In genomic region chr2:80870458-80870857, GRCm38 (mm10) we compare ENCODE assay signal across 25 mouse cellular contexts.
DNase-seq lines count a peak whose midpoint lies in the region; ATAC-seq and TF ChIP-seq lines count a peak whose summit lies in the region.
"Had no signal": no experiment of that assay in that cellular context is flagged by ENCODE, and none has a peak within 500 bp of the region (broad histone marks: within the 10 kb centered on the region; RNA-seq: fewer than 3 reads in every experiment).

No protein-coding gene starts in this region.

- H3K4me1 ChIP-seq in forebrain, embryonic 14.5 days (ENCODE audit: control insufficient read depth, insufficient read depth, low read length) = no peaks in the 10 kb centered on the region
- H3K4me1 ChIP-seq in forebrain, embryonic 10.5 days = no peaks in the 10 kb centered on the region
- H3K4me1 ChIP-seq in hindbrain, embryonic 16.5 days (ENCODE audit: control insufficient read depth, insufficient read depth, low read depth, low read length) = no peaks in the 10 kb centered on the region
- no peaks in the 10 kb centered on the region for H3K4me1 ChIP-seq in hindbrain, embryonic 11.5 days (replicated peaks; ENCODE audit: control insufficient read depth, insufficient read depth, low read length)
- no peaks in the 10 kb centered on the region for H3K4me1 ChIP-seq in midbrain, embryonic 15.5 days
- H3K4me1 ChIP-seq in midbrain, embryonic 11.5 days (ENCODE audit: control insufficient read depth, insufficient read depth, low read length) = no peaks in the 10 kb centered on the region
- H3K4me1 ChIP-seq in cortical plate, adult 2 months (ENCODE audit: control insufficient read depth, insufficient read depth, low read length) = no peaks in the 10 kb centered on the region
- H3K4me1 ChIP-seq: embryonic facial prominence, embryonic 12.5 days; heart, embryonic 12.5 days; limb, embryonic 13.5 days; neural tube, embryonic 13.5 days had no signal

- H3K27me3 ChIP-seq in forebrain, embryonic 14.5 days (replicated peaks; ENCODE audit: control insufficient read depth, insufficient read depth, low read length) = no peaks in the 10 kb centered on the region
- H3K27me3 ChIP-seq in forebrain, embryonic 10.5 days (ENCODE audit: poor library complexity, severe bottlenecking) = no peaks in the 10 kb centered on the region
- H3K27me3 ChIP-seq in hindbrain, embryonic 16.5 days (replicated peaks; ENCODE audit: control insufficient read depth, insufficient read depth, low read length) = no peaks in the 10 kb centered on the region
- H3K27me3 ChIP-seq in hindbrain, embryonic 11.5 days (ENCODE audit: control insufficient read depth, insufficient read depth, low read length) = no peaks in the 10 kb centered on the region
- H3K27me3 ChIP-seq in midbrain, embryonic 15.5 days (replicated peaks) = no peaks in the 10 kb centered on the region
- no peaks in the 10 kb centered on the region for H3K27me3 ChIP-seq in midbrain, embryonic 11.5 days (ENCODE audit: control insufficient read depth, insufficient read depth, low read length)
- H3K27me3 ChIP-seq: embryonic facial prominence, embryonic 12.5 days; heart, embryonic 12.5 days; limb, embryonic 13.5 days; neural tube, embryonic 13.5 days had no signal

- H3K4me3 ChIP-seq in forebrain, embryonic 14.5 days (ENCODE audit: low read depth, low read length) = no peak overlapping the region
- H3K4me3 ChIP-seq in forebrain, embryonic 10.5 days = no peak overlapping the region
- H3K4me3 ChIP-seq in hindbrain, embryonic 16.5 days (ENCODE audit: low read length) = no peak overlapping the region
- no peak overlapping the region for H3K4me3 ChIP-seq in hindbrain, embryonic 11.5 days (ENCODE audit: low read depth, low read length)
- peak overlapping the region; percentile 1; the same call in 1 of the 2 replicates for H3K4me3 ChIP-seq in midbrain, embryonic 15.5 days
- H3K4me3 ChIP-seq in midbrain, embryonic 11.5 days (ENCODE audit: low read depth, low read length) = no peak overlapping the region
- H3K4me3 ChIP-seq in cortical plate, adult 2 months (ENCODE audit: insufficient read depth, low read length) = peak overlapping the region; percentile 47; the same call in 1 of the 2 replicates
- H3K4me3 ChIP-seq: embryonic facial prominence, embryonic 12.5 days; heart, adult 2 months; heart, embryonic 12.5 days; limb, embryonic 13.5 days; neural tube, embryonic 13.5 days had no signal

- no peaks in the 10 kb centered on the region for H3K9me3 ChIP-seq in forebrain, embryonic 14.5 days (replicated peaks; ENCODE audit: control insufficient read depth, low read length)
- no peaks in the 10 kb centered on the region for H3K9me3 ChIP-seq in forebrain, embryonic 10.5 days
- H3K9me3 ChIP-seq in hindbrain, embryonic 16.5 days (ENCODE audit: control insufficient read depth, low read length) = no peaks in the 10 kb centered on the region
- H3K9me3 ChIP-seq in hindbrain, embryonic 11.5 days (ENCODE audit: control insufficient read depth, low read length) = no peaks in the 10 kb centered on the region
- H3K9me3 ChIP-seq in midbrain, embryonic 15.5 days = no peaks in the 10 kb centered on the region
- H3K9me3 ChIP-seq in midbrain, embryonic 11.5 days (ENCODE audit: control insufficient read depth, low read length) = no peaks in the 10 kb centered on the region
- H3K9me3 ChIP-seq: embryonic facial prominence, embryonic 12.5 days; heart, embryonic 12.5 days; limb, embryonic 13.5 days; neural tube, embryonic 13.5 days had no signal

- no peaks in the 10 kb centered on the region for H3K36me3 ChIP-seq in forebrain, embryonic 14.5 days (ENCODE audit: control insufficient read depth, insufficient read depth, low read length)
- no peaks in the 10 kb centered on the region for H3K36me3 ChIP-seq in forebrain, embryonic 10.5 days (replicated peaks)
- no peaks in the 10 kb centered on the region for H3K36me3 ChIP-seq in hindbrain, embryonic 16.5 days (ENCODE audit: control insufficient read depth, insufficient read depth, low read length)
- H3K36me3 ChIP-seq in hindbrain, embryonic 11.5 days (ENCODE audit: control insufficient read depth, insufficient read depth, low read length) = no peaks in the 10 kb centered on the region
- H3K36me3 ChIP-seq in midbrain, embryonic 15.5 days (replicated peaks) = no peaks in the 10 kb centered on the region
- H3K36me3 ChIP-seq in midbrain, embryonic 11.5 days (ENCODE audit: control insufficient read depth, insufficient read depth, low read length) = no peaks in the 10 kb centered on the region
- H3K36me3 ChIP-seq: embryonic facial prominence, embryonic 12.5 days; heart, embryonic 12.5 days; limb, embryonic 13.5 days; neural tube, embryonic 13.5 days had no signal

- no peak for TF ChIP-seq CTCF in cortical plate, adult 2 months (IDR thresholded peaks at IDR 0.05; ENCODE audit: extremely low read depth, insufficient read depth, low read length)

- 63% methylated on average over 6 of the region's 6 CpGs for WGBS in forebrain, embryonic 14.5 days
- WGBS in forebrain, embryonic 10.5 days = 83% methylated on average over 6 of the region's 6 CpGs
- WGBS in hindbrain, embryonic 16.5 days = 77% methylated on average over 6 of the region's 6 CpGs
- WGBS in hindbrain, embryonic 11.5 days = 84% methylated on average over 6 of the region's 6 CpGs
- WGBS in midbrain, embryonic 15.5 days = 56% methylated on average over 6 of the region's 6 CpGs
- 77% methylated on average over 6 of the region's 6 CpGs for WGBS in midbrain, embryonic 11.5 days

- 0 out of 2 replicates have a peak overlapping the region, but pooled peaks have one; percentile 5 for H3K4me2 ChIP-seq in forebrain, embryonic 14.5 days (ENCODE audit: low read length)
- peak overlapping the region; percentile 2; the same call in 1 of the 2 replicates for H3K4me2 ChIP-seq in hindbrain, embryonic 16.5 days (ENCODE audit: low read length)
- H3K4me2 ChIP-seq in hindbrain, embryonic 11.5 days (replicated peaks; ENCODE audit: low read depth, low read length) = no peak overlapping the region
- H3K4me2 ChIP-seq in midbrain, embryonic 15.5 days = peak overlapping the region; percentile 26
- H3K4me2 ChIP-seq in midbrain, embryonic 11.5 days = no peak overlapping the region
- H3K4me2 ChIP-seq: embryonic facial prominence, embryonic 12.5 days; heart, embryonic 12.5 days; limb, embryonic 13.5 days; liver, embryonic 11.5 days; neural tube, embryonic 13.5 days had no signal

- no peak overlapping the region for H3K27ac ChIP-seq in forebrain, embryonic 14.5 days (ENCODE audit: low read depth, low read length)
- no peak overlapping the region for H3K27ac ChIP-seq in forebrain, embryonic 10.5 days
- H3K27ac ChIP-seq in hindbrain, embryonic 16.5 days (ENCODE audit: low read depth, low read length) = no peak overlapping the region
- no peak overlapping the region for H3K27ac ChIP-seq in hindbrain, embryonic 11.5 days (ENCODE audit: low read depth, low read length)
- no peak overlapping the region for H3K27ac ChIP-seq in midbrain, embryonic 15.5 days
- H3K27ac ChIP-seq in midbrain, embryonic 11.5 days (ENCODE audit: low read depth, low read length) = no peak overlapping the region
- no peak overlapping the region for H3K27ac ChIP-seq in cortical plate, adult 2 months (ENCODE audit: insufficient read depth, low read length)
- H3K27ac ChIP-seq: embryonic facial prominence, embryonic 12.5 days; heart, adult 2 months; limb, embryonic 13.5 days; neural tube, embryonic 13.5 days; stomach, postnatal 0 days had no signal

- H3K9ac ChIP-seq in forebrain, embryonic 14.5 days (ENCODE audit: low read length) = no peak overlapping the region
- H3K9ac ChIP-seq in hindbrain, embryonic 16.5 days (ENCODE audit: low read depth, low read length) = no peak overlapping the region
- no peak overlapping the region for H3K9ac ChIP-seq in hindbrain, embryonic 11.5 days (ENCODE audit: low read depth, low read length)
- H3K9ac ChIP-seq in midbrain, embryonic 15.5 days = no peak overlapping the region
- H3K9ac ChIP-seq in midbrain, embryonic 11.5 days (ENCODE audit: low read length) = no peak overlapping the region
- H3K9ac ChIP-seq: embryonic facial prominence, embryonic 12.5 days; heart, embryonic 12.5 days; limb, embryonic 13.5 days; liver, postnatal 0 days; neural tube, embryonic 13.5 days had no signal

- ATAC-seq in forebrain, embryonic 14.5 days = no peak
- ATAC-seq in hindbrain, embryonic 16.5 days = no peak
- ATAC-seq in hindbrain, embryonic 11.5 days (ENCODE audit: low FRiP score) = no peak
- peak; percentile 71; the same call in 1 of the 2 replicates for ATAC-seq in midbrain, embryonic 15.5 days (replicated peaks)
- ATAC-seq in midbrain, embryonic 11.5 days (ENCODE audit: low FRiP score) = no peak
- ATAC-seq: CD4-positive, CD25-positive, alpha-beta regulatory T cell, adult 4 months; intestine, postnatal 0 days; liver, postnatal 0 days had no signal

- no peak for TF ChIP-seq POLR2A in cortical plate, adult 2 months (IDR thresholded peaks at IDR 0.05; ENCODE audit: extremely low read depth, insufficient read depth, low read length)

- no peak for DNase-seq in forebrain, embryonic 14.5 days (ENCODE audit: low spot score)
- no peak for DNase-seq in forebrain, embryonic 10.5 days (ENCODE audit: extremely low spot score, low spot score)
- no peak for DNase-seq in hindbrain, embryonic 11.5 days (ENCODE audit: low spot score)
- no peak for DNase-seq in midbrain, embryonic 11.5 days (ENCODE audit: low spot score, missing footprints)
- DNase-seq in embryo, embryonic 9.5 days (ENCODE audit: extremely low spot score) = no peak
- DNase-seq: adrenal gland, postnatal 25 days; cerebellum, adult 9-11 months; heart, adult 2 months; heart, postnatal 4 days; kidney, adult 9 months; kidney, postnatal 10 days; liver, postnatal 0 days; lung, postnatal 36 days; right cerebral cortex, postnatal 4 days had no signal

Comparison
In these comparisons a context has a peak if more than half of its experiments do, and no peak if none do; other contexts are left out.
1. H3K4me2 ChIP-seq: peak in forebrain, embryonic 14.5 days (single experiment), hindbrain, embryonic 16.5 days (single experiment) and midbrain, embryonic 15.5 days (single experiment); none in hindbrain, embryonic 11.5 days (single experiment) and midbrain, embryonic 11.5 days (single experiment).
2. H3K4me3 ChIP-seq: peak in midbrain, embryonic 15.5 days (single experiment) and cortical plate, adult 2 months (single experiment); none in forebrain, embryonic 14.5 days (single experiment), forebrain, embryonic 10.5 days (single experiment), hindbrain, embryonic 16.5 days (single experiment), hindbrain, embryonic 11.5 days (single experiment) and midbrain, embryonic 11.5 days (single experiment).